Mouse (Mus musculus): ENCODE measurements around the gene Lce1d. TPM values are rescaled to one million over a fixed set of nuclear protein-coding genes. Genes with fewer than 3 reads are reported as not detected.

Gene Lce1d
- polyA plus RNA-seq, 1 experiment from 2014 or later = not detected

- no peaks in the 10 kb centered on the region for H3K27me3 ChIP-seq
- H3K4me1 ChIP-seq (replicated peaks) = no peaks in the 10 kb centered on the region
- 91% methylated on average over 15 of the region's 15 CpGs for WGBS
- no peak overlapping the region for H3K27ac ChIP-seq
- no peaks in the 10 kb centered on the region for H3K9me3 ChIP-seq
- H3K4me2 ChIP-seq = no peak overlapping the region
- H3K4me3 ChIP-seq (replicated peaks) = no peak overlapping the region
- ATAC-seq (ENCODE audit: insufficient number of reproducible peaks, insufficient read depth, low FRiP score, low TSS enrichment, low read depth) = no peak
- H3K36me3 ChIP-seq = no peaks in the 10 kb centered on the region
- H3K9ac ChIP-seq (replicated peaks) = no peak overlapping the region
These were observed 47.2 kb downstream of the Lce1d start for GRCm38 (mm10) chr3:92639854-92640253.

DNA sequence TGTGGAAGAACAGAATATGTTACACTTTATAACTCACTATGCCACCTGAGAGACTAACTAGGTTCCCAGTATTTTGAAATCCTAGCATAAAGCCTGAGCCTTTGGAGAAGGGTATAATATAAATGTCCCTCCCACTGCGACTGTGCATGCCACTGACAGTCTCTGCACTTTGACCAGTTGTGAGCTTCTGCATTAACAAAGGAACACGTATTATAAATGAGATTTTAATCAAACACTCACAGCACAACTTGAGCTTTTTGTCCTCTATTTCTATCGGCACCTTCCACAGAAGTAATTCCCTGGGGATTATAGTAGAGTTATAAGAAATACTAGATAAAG lies 48.4 kb downstream of the Lce1d start:
- no peaks in the 10 kb centered on the region for H3K27me3 ChIP-seq
- H3K4me2 ChIP-seq = no peak overlapping the region
- H3K27ac ChIP-seq = no peak overlapping the region
- H3K36me3 ChIP-seq = no peaks in the 10 kb centered on the region
- 83% methylated on average over 3 of the region's 3 CpGs for WGBS
- no peaks in the 10 kb centered on the region for H3K9me3 ChIP-seq
- no peak overlapping the region for H3K9ac ChIP-seq (replicated peaks)
- H3K4me3 ChIP-seq (replicated peaks) = no peak overlapping the region
- no peak for ATAC-seq (ENCODE audit: insufficient number of reproducible peaks, insufficient read depth, low FRiP score, low TSS enrichment, low read depth)
- no peaks in the 10 kb centered on the region for H3K4me1 ChIP-seq (replicated peaks)

DNA sequence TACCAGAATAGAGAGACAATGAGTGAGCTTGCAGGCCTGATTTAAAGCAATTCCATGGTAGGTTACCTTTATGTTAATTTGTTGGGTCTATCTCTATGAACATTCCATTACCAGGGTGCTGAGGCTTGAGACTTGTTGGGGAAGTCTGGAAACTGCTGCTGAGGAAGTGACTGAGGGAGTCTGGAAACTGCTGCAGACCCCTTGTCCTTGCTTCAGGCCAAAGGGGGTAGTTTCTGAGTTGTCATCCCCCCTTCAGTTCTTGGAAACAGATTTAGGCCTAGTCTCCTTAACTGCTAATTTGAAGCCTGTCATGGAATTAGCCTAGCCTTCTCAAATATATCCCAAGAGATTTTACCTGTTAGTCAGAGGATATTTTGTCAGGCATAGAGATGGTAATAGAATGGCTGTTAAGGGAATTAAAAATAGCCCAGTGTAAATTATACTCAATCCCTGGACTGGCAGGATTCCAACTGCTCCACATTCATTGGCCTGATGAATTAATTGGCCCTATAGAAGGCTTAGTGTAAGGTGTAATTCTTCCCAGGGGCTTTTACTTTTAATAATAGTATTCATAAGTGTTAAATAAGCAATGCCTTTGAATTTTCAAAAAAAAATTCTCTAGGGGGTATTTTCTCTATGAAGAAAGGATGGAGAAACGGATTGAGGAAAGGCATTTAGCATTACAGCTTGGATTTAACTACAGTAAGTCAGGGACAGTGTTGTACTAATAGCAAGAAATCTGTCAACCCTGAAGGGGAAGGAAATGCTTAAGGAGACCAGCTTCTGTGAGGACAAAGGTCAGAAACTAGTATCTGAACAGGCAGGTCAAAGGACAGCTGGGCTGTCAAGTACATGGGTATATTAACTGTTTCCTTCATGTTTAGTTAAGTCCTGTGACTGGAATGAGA lies 49.0 kb downstream of the Lce1d start:
- Histone ChIP-seq H3K9me3 (no peaks in the 10 kb centered on the region), H3K9ac (replicated peaks) (no peak overlapping the region), H3K4me2 (no peak overlapping the region), H3K27me3 (no peaks in the 10 kb centered on the region), H3K4me3 (replicated peaks) (no peak overlapping the region), H3K4me1 (replicated peaks) (no peaks in the 10 kb centered on the region), H3K36me3 (no peaks in the 10 kb centered on the region), H3K27ac (no peak overlapping the region)
- 49% methylated on average over 1 of the region's 1 CpGs for WGBS
- ATAC-seq (ENCODE audit: insufficient number of reproducible peaks, insufficient read depth, low FRiP score, low TSS enrichment, low read depth) = no peak

Other genes with a start within 250 kb of the Lce1d start
- gene Sprr1b, start 248.4 kb downstream of the Lce1d start, polyA plus RNA-seq (2016; fragmentation: Nextera tagmentation; extraction: Ambion mirVana) = not detected in 2 replicates
- gene Sprr3, start 228.5 kb downstream of the Lce1d start, polyA plus RNA-seq (2016; fragmentation: Nextera tagmentation; extraction: Ambion mirVana) = not detected in 2 replicates
- gene Sprr1a, start 201.3 kb downstream of the Lce1d start, polyA plus RNA-seq (2016; fragmentation: Nextera tagmentation; extraction: Ambion mirVana) = not detected in 2 replicates
- gene Sprr4, start 186.7 kb downstream of the Lce1d start, polyA plus RNA-seq (2016; fragmentation: Nextera tagmentation; extraction: Ambion mirVana) = not detected in 2 replicates
- gene 2310046K23Rik, start 152.7 kb downstream of the Lce1d start, polyA plus RNA-seq (2016; fragmentation: Nextera tagmentation; extraction: Ambion mirVana) = not detected in 2 replicates
- gene Ivl, start 113.5 kb downstream of the Lce1d start, polyA plus RNA-seq (2016; fragmentation: Nextera tagmentation; extraction: Ambion mirVana) = 0.18 TPM in 1 of 2 replicates, not detected in the other
- gene Smcp, start 98.2 kb downstream of the Lce1d start, polyA plus RNA-seq (2016; fragmentation: Nextera tagmentation; extraction: Ambion mirVana) = not detected in 2 replicates
- not detected in 2 replicates for gene 2210017I01Rik, start 79.7 kb downstream of the Lce1d start, polyA plus RNA-seq (2016; fragmentation: Nextera tagmentation; extraction: Ambion mirVana)
- not detected in 2 replicates for gene Lce6a, start 65.5 kb downstream of the Lce1d start, polyA plus RNA-seq (2016; fragmentation: Nextera tagmentation; extraction: Ambion mirVana)
- not detected in 2 replicates for gene Lce1a1, start 38.9 kb downstream of the Lce1d start, polyA plus RNA-seq (2016; fragmentation: Nextera tagmentation; extraction: Ambion mirVana)
- gene Lce1b, start 30.3 kb downstream of the Lce1d start, polyA plus RNA-seq (2016; fragmentation: Nextera tagmentation; extraction: Ambion mirVana) = not detected in 2 replicates
- gene Lce1a2, start 16.9 kb downstream of the Lce1d start, polyA plus RNA-seq (2016; fragmentation: Nextera tagmentation; extraction: Ambion mirVana) = not detected in 2 replicates
- gene Lce1c, start 8.0 kb downstream of the Lce1d start, polyA plus RNA-seq (2016; fragmentation: Nextera tagmentation; extraction: Ambion mirVana) = not detected in 2 replicates
- not detected in 2 replicates for gene Lce1e, start 21.9 kb upstream of the Lce1d start, polyA plus RNA-seq (2016; fragmentation: Nextera tagmentation; extraction: Ambion mirVana)
- not detected in 2 replicates for gene Lce1f, start 33.1 kb upstream of the Lce1d start, polyA plus RNA-seq (2016; fragmentation: Nextera tagmentation; extraction: Ambion mirVana)
- not detected in 2 replicates for gene Gm38119, start 51.9 kb upstream of the Lce1d start, polyA plus RNA-seq (2016; fragmentation: Nextera tagmentation; extraction: Ambion mirVana)
- gene Lce1g, start 65.1 kb upstream of the Lce1d start, polyA plus RNA-seq (2016; fragmentation: Nextera tagmentation; extraction: Ambion mirVana) = not detected in 2 replicates
- not detected in 2 replicates for gene Lce1h, start 77.9 kb upstream of the Lce1d start, polyA plus RNA-seq (2016; fragmentation: Nextera tagmentation; extraction: Ambion mirVana)
- gene Lce1i, start 91.7 kb upstream of the Lce1d start, polyA plus RNA-seq (2016; fragmentation: Nextera tagmentation; extraction: Ambion mirVana) = not detected in 2 replicates
- not detected in 2 replicates for gene Lce1j, start 103.3 kb upstream of the Lce1d start, polyA plus RNA-seq (2016; fragmentation: Nextera tagmentation; extraction: Ambion mirVana)
- not detected in 2 replicates for gene Lce1k, start 120.7 kb upstream of the Lce1d start, polyA plus RNA-seq (2016; fragmentation: Nextera tagmentation; extraction: Ambion mirVana)
- gene Kprp, start 140.0 kb upstream of the Lce1d start, polyA plus RNA-seq (2016; fragmentation: Nextera tagmentation; extraction: Ambion mirVana) = not detected in 2 replicates
- gene Lce1l, start 164.1 kb upstream of the Lce1d start, polyA plus RNA-seq (2016; fragmentation: Nextera tagmentation; extraction: Ambion mirVana) = not detected in 2 replicates
- not detected in 2 replicates for gene 2310050C09Rik, start 183.0 kb upstream of the Lce1d start, polyA plus RNA-seq (2016; fragmentation: Nextera tagmentation; extraction: Ambion mirVana)
- gene Lce3a, start 239.0 kb upstream of the Lce1d start, polyA plus RNA-seq (2016; fragmentation: Nextera tagmentation; extraction: Ambion mirVana) = not detected in 2 replicates
- gene Lce3b, start 245.8 kb upstream of the Lce1d start, polyA plus RNA-seq (2016; fragmentation: Nextera tagmentation; extraction: Ambion mirVana) = not detected in 2 replicates

Measured in limb, embryonic 12.5 days (tissue).